Mouse (Mus musculus): Measurements from ENCODE around the gene Gxylt1. TPM values are rescaled to one million over a fixed set of nuclear protein-coding genes. Genes with fewer than 3 reads are reported as not detected.

Gene Gxylt1
- polyA plus RNA-seq, 1 experiment: 0.70 TPM

DNA sequence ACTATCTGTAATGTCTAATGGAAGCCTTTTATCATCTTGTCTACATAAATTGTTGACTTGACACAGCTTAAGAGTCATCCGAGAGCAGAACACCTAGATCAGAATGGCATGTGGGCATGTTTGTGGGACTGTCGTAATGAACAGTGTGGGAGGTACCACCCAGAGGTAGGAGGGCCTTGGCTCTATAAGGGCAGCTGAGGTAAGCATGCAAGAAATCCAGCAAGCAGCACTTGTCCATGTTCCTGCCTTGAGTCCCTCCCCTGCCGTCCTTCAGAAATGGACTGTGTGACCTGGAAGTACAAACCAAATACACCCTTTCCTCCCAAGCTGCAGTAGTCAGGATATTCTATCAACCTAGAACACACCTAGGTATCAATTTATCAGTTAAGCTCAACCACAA is 9.7 kb downstream of the Gxylt1 start:
- Histone ChIP-seq H3K36me3 (replicated peaks; ENCODE audit: low read length) (peaks cover 34% of the 10 kb centered on the region), H3K9me3 (no peaks in the 10 kb centered on the region), H3K4me3 (replicated peaks) (no peak overlapping the region), H3K4me1 (peaks cover 67% of the 10 kb centered on the region), H3K27me3 (replicated peaks) (no peaks in the 10 kb centered on the region)
- TF ChIP-seq GATA1 (IDR thresholded peaks at IDR 0.05; ENCODE audit: borderline replicate concordance, low read length) (no peak), FLI1 (IDR thresholded peaks at IDR 0.05; ENCODE audit: low read length) (no peak)

DNA sequence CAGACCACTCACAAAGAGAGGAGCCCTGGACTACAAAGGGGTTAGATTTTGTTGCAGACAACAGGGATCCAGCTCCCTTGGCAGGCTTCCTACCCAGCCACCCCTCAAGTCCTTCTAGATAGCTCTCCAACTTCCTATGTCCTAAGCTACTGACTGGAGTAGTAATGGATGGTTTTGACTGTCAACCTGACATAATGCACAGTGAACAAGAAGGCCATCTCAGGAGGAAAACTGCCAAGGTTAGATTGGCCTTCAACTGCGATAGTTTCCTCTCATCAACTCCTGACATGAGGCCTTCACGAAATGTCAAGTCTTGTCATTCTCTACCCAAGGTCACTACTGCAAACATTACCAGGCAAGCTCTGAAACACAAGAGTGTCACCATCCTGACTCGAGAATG is 10.8 kb downstream of the Gxylt1 start:
- no peaks in the 10 kb centered on the region for H3K9me3 ChIP-seq
- peaks cover 33% of the 10 kb centered on the region for H3K36me3 ChIP-seq (replicated peaks; ENCODE audit: low read length)
- TF ChIP-seq FLI1 (IDR thresholded peaks at IDR 0.05; ENCODE audit: low read length) (no peak), GATA1 (IDR thresholded peaks at IDR 0.05; ENCODE audit: borderline replicate concordance, low read length) (no peak)
- no peaks in the 10 kb centered on the region for H3K27me3 ChIP-seq (replicated peaks)
- peaks cover 60% of the 10 kb centered on the region for H3K4me1 ChIP-seq
- no peak overlapping the region for H3K4me3 ChIP-seq (replicated peaks)

DNA sequence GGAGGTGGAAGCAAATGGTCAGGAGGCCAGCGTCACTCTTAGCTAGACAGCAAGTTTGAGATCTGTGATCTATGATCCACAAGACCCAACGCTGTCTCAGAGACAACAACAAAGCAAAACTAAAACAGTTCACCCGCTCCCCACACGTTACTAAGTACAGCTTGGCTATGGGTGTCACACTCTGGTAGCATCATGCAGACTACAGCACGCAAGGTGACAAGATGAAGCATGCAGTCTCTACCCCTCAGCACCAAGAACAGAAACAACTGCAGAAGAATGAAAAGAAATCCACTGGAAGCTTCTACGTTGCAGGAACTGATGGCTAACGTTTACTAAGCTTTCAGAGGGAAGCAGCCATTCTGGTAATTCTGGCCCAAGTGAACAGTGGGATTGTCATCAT is 11.4 kb downstream of the Gxylt1 start:
- Histone ChIP-seq H3K36me3 (replicated peaks; ENCODE audit: low read length) (peaks cover 40% of the 10 kb centered on the region), H3K4me3 (replicated peaks) (no peak overlapping the region), H3K4me1 (peaks cover 53% of the 10 kb centered on the region), H3K27me3 (replicated peaks) (no peaks in the 10 kb centered on the region), H3K9me3 (no peaks in the 10 kb centered on the region)
- TF ChIP-seq FLI1 (IDR thresholded peaks at IDR 0.05; ENCODE audit: low read length) (no peak), GATA1 (IDR thresholded peaks at IDR 0.05; ENCODE audit: borderline replicate concordance, low read length) (no peak)

DNA sequence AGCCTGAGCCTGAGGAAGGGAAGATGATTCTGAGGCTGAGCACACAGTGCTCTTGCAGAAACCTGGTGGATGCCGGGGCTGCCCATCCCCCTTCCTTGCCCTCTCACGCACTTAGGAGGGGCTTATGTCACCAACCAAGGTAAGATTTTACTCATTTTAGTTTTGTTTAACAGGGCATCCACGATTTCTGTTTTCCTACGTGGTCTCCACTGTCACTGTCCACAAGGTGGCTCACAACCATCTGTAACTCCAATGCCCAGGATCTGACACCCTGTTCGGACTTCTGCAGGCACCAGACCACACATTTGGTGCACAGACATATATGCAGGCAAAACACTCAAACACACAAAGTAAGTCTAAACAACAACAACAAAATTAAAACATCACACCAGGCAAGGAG is 12.2 kb downstream of the Gxylt1 start:
- Histone ChIP-seq H3K4me3 (replicated peaks) (no peak overlapping the region), H3K4me1 (peaks cover 48% of the 10 kb centered on the region), H3K27me3 (replicated peaks) (no peaks in the 10 kb centered on the region), H3K9me3 (no peaks in the 10 kb centered on the region), H3K36me3 (replicated peaks; ENCODE audit: low read length) (peaks cover 46% of the 10 kb centered on the region)
- no peak for TF ChIP-seq FLI1 (IDR thresholded peaks at IDR 0.05; ENCODE audit: low read length)
- no peak for TF ChIP-seq GATA1 (IDR thresholded peaks at IDR 0.05; ENCODE audit: borderline replicate concordance, low read length)

DNA sequence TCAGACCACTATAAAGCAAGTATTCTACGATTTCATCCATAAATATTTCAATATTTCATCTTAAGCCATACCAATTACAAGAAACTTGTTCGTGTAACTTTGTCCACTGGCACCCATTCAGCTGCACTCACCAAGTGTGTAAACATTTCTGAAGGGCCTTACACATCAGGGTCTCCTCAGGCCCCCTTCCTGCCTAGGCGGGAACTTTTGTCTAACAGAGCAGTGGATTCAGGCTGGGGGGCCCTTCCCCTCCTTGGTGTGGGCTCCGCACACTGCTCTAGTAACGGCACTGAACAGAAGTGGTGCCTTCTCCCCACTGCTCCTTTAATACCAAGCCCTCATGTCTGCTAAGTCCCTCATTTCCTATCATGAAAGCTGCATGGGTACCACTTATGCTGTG is 12.7 kb downstream of the Gxylt1 start:
- Histone ChIP-seq H3K27me3 (replicated peaks) (no peaks in the 10 kb centered on the region), H3K36me3 (replicated peaks; ENCODE audit: low read length) (peaks cover 51% of the 10 kb centered on the region), H3K9me3 (no peaks in the 10 kb centered on the region), H3K4me3 (replicated peaks) (no peak overlapping the region), H3K4me1 (peaks cover 44% of the 10 kb centered on the region)
- TF ChIP-seq GATA1 (IDR thresholded peaks at IDR 0.05; ENCODE audit: borderline replicate concordance, low read length) (no peak), FLI1 (IDR thresholded peaks at IDR 0.05; ENCODE audit: low read length) (no peak)

DNA sequence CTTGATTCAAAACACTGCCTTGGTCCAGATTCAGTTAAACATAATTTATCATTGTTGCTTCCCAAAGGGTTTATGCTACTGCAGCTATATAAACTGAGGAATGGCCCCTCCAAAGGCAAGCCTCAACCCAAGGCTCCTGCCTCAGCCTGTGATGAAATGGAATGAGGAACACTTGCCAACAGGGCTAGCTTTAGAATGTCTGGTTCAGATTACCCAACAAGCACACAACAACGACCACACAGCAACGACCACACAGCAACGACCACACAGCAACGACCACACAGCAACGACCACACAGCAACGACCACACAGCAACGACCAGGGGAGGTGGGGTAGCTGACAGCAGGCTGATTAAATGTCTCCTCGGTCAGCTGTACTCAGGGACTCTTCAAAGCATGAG is 15.0 kb downstream of the Gxylt1 start:
- TF ChIP-seq GATA1 (IDR thresholded peaks at IDR 0.05; ENCODE audit: borderline replicate concordance, low read length) (no peak), FLI1 (IDR thresholded peaks at IDR 0.05; ENCODE audit: low read length) (no peak)
- Histone ChIP-seq H3K9me3 (no peaks in the 10 kb centered on the region), H3K4me3 (replicated peaks) (no peak overlapping the region), H3K27me3 (replicated peaks) (no peaks in the 10 kb centered on the region), H3K36me3 (replicated peaks; ENCODE audit: low read length) (peaks cover 67% of the 10 kb centered on the region), H3K4me1 (peaks cover 35% of the 10 kb centered on the region)

DNA sequence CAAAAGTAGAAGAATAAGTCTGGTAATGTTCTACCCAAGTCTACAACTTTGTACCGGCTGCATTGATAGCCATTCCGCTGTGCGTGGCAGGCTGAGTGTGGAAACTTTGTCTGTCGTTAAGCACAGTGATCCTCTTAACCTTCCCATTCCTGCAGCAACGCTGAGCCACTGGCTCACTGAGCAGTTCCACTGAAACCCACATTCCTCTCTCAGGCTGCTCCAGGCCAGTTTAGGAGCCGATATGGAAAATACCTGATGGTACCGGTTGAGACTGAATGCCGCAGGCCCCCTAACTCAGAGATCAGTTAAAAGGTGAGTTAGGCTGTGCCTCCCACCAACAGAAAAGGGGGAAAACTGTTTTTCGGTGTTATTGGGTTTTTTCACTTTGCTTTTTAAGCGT is 19.7 kb downstream of the Gxylt1 start:
- Histone ChIP-seq H3K4me3 (replicated peaks) (no peak overlapping the region), H3K27me3 (replicated peaks) (no peaks in the 10 kb centered on the region)

DNA sequence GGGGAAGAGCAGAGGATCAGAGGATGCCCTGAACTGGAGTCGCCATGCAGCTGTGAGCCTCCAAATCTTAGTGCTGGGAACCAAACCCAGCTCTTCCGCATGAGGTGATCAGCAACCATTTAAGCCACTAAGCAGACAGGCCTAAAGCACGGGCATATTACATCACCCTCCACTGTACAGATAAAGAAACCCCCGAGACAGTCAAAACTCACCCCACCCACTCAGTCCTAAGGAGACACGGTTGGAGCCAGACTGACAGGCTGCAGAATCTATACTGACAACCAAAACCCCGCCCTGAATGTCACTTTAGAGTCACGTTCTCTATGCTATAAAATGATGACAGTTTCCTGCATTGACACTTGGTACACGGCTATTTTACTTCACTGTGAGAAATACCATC is 21.8 kb downstream of the Gxylt1 start:
- peaks cover 79% of the 10 kb centered on the region for H3K36me3 ChIP-seq (replicated peaks; ENCODE audit: low read length)
- no peaks in the 10 kb centered on the region for H3K9me3 ChIP-seq
- H3K27me3 ChIP-seq (replicated peaks): no peaks in the 10 kb centered on the region
- no peak overlapping the region for H3K4me3 ChIP-seq (replicated peaks)
- peaks cover 27% of the 10 kb centered on the region for H3K4me1 ChIP-seq
- no peak for TF ChIP-seq FLI1 (IDR thresholded peaks at IDR 0.05; ENCODE audit: low read length)
- TF ChIP-seq GATA1 (IDR thresholded peaks at IDR 0.05; ENCODE audit: borderline replicate concordance, low read length): no peak

More for the DNA sequence above, 19.7 kb downstream of the Gxylt1 start:
- Histone ChIP-seq H3K4me1 (peaks cover 26% of the 10 kb centered on the region), H3K9me3 (no peaks in the 10 kb centered on the region), H3K36me3 (replicated peaks; ENCODE audit: low read length) (peaks cover 79% of the 10 kb centered on the region)
- TF ChIP-seq GATA1 (IDR thresholded peaks at IDR 0.05; ENCODE audit: borderline replicate concordance, low read length) (no peak), FLI1 (IDR thresholded peaks at IDR 0.05; ENCODE audit: low read length) (no peak)

DNA sequence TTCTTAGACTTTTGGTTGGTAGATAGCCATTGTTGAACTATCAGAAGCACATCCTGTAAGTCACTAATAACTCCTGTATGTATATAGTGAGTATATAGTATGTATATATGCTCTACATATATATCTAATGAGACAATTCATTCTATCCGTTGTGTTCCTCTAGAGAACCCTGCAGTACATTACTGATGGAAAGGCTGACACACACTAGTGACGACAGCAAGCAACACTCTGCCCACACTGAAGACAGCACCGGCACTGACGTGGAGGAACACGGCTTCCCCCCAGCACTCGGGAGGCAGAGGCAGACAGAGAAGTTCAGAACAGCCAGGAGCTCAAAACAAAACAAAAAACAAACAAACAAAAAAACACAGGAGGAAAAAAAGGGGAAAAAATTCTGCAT is 22.6 kb downstream of the Gxylt1 start:
- no peaks in the 10 kb centered on the region for H3K27me3 ChIP-seq (replicated peaks)
- no peak overlapping the region for H3K4me3 ChIP-seq (replicated peaks)
- H3K9me3 ChIP-seq: no peaks in the 10 kb centered on the region
- H3K36me3 ChIP-seq (replicated peaks; ENCODE audit: low read length): peaks cover 79% of the 10 kb centered on the region
- no peak for TF ChIP-seq GATA1 (IDR thresholded peaks at IDR 0.05; ENCODE audit: borderline replicate concordance, low read length)
- peaks cover 27% of the 10 kb centered on the region for H3K4me1 ChIP-seq

DNA sequence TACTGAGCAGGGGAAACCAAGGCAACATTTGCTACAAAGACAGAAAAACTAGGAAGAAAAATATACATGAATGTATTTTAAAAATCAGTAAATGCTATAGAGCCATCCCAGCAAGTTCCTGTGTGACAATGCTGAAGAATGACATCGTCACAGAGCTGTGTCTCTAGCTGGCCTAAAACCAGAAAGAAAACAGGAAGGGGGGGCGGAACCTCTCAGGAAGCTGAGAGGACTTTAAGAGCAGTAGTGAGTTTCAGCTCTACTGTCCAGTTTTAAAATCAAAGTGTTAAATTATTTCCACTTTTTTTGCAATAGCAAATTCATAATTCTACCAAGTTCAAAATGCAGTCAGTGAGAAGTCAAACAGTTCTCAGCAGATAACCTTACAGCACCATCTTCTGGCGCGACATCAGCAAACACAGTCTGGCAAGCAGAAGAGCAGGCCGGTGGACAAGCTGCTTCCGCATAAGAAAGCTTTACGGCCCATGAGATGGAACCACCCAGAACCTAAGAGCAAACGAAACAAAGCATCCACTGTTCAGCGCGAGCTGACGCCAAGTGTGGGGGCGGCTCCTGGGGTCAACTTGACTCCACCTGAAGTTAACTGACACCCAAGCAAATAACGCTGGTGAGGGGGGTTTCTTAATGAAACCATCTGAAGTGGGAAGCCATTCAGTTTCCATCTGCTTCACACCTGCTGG is 23.3 kb downstream of the Gxylt1 start:
- peaks cover 79% of the 10 kb centered on the region for H3K36me3 ChIP-seq (replicated peaks; ENCODE audit: low read length)
- H3K27me3 ChIP-seq (replicated peaks): no peaks in the 10 kb centered on the region
- H3K4me1 ChIP-seq: peaks cover 27% of the 10 kb centered on the region
- no peaks in the 10 kb centered on the region for H3K9me3 ChIP-seq
- TF ChIP-seq FLI1 (IDR thresholded peaks at IDR 0.05; ENCODE audit: low read length): no peak
- no peak for TF ChIP-seq GATA1 (IDR thresholded peaks at IDR 0.05; ENCODE audit: borderline replicate concordance, low read length)
- H3K4me3 ChIP-seq (replicated peaks): peak overlapping the region; percentile 59
